Mouse (Mus musculus): ENCODE results near the gene Arhgap20. TPM values are rescaled to one million over a fixed set of nuclear protein-coding genes. Genes with fewer than 3 reads are reported as not detected.

The Arhgap20 gene
- polyA plus RNA-seq, 1 experiment: 14.8 TPM

DNA sequence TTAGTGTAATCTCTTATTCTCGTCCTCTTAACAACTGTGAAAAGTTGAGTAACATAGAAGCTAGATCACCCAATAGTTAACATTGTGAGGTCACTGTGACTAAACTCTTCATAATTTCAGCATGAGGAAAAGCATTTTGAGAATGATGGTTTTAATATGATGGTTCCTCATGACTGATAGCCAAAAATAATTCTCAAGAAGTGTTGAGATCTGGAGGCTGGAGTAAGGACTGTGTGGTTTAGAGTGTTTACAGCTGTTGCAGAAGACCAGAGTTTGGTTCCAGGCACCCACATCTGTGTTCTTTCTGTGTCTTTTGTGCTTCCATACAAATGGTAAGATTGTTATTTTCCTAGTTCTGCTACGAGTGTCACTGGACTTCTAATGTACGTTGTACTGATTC is 42.1 kb downstream of the Arhgap20 start:
- DNase-seq: no peak
- 88% methylated on average over 3 of the region's 3 CpGs for WGBS
- no peak overlapping the region for H3K4me3 ChIP-seq (replicated peaks; ENCODE audit: insufficient read depth, low read depth, low read length)
- no peaks in the 10 kb centered on the region for H3K4me1 ChIP-seq (ENCODE audit: control insufficient read depth, insufficient read depth, low read length)
- no peak overlapping the region for H3K27ac ChIP-seq (ENCODE audit: insufficient read depth, low read length)
- TF ChIP-seq CTCF (IDR thresholded peaks at IDR 0.05; ENCODE audit: borderline replicate concordance, insufficient read depth, low read depth, low read length): no peak
- TF ChIP-seq POLR2A (IDR thresholded peaks at IDR 0.05; ENCODE audit: borderline replicate concordance, insufficient read depth, low read length): no peak
- no peaks in the 10 kb centered on the region for H3K27me3 ChIP-seq (ENCODE audit: control insufficient read depth, insufficient read depth, low read length)

- Histone ChIP-seq H3K27ac (ENCODE audit: insufficient read depth, low read length) (no peak overlapping the region), H3K4me3 (replicated peaks; ENCODE audit: insufficient read depth, low read depth, low read length) (no peak overlapping the region), H3K27me3 (ENCODE audit: control insufficient read depth, insufficient read depth, low read length) (no peaks in the 10 kb centered on the region), H3K4me1 (ENCODE audit: control insufficient read depth, insufficient read depth, low read length) (no peaks in the 10 kb centered on the region)
- 74% methylated on average over 1 of the region's 1 CpGs for WGBS
- no peak for DNase-seq
- TF ChIP-seq CTCF (IDR thresholded peaks at IDR 0.05; ENCODE audit: borderline replicate concordance, insufficient read depth, low read depth, low read length) (no peak), POLR2A (IDR thresholded peaks at IDR 0.05; ENCODE audit: borderline replicate concordance, insufficient read depth, low read length) (no peak)
Measured at GRCm38 (mm10) chr9:51812931-51813330, 47.8 kb downstream of the Arhgap20 start.

DNA sequence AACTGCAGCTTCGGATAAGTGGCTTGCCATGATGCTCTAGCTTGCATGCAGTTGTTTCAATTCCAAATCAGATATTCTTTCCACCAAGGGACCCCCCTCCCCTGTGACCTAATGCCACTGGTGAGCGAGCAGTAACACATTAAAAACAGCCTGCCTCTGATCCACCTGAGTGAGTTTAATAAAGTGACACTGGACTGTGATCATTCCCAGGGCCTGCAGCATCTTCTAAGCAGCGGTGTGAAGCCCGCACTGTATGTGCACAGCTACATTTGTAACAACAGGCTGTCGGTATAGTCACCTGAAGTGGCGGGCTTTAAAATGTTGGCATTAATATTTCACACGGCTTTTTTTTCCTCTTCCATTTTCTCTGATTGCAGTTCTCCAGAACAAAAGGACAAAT is 59.4 kb downstream of the Arhgap20 start:
- DNase-seq: no peak
- Histone ChIP-seq H3K4me1 (ENCODE audit: control insufficient read depth, insufficient read depth, low read length) (no peaks in the 10 kb centered on the region), H3K27ac (ENCODE audit: insufficient read depth, low read length) (no peak overlapping the region), H3K4me3 (replicated peaks; ENCODE audit: insufficient read depth, low read depth, low read length) (no peak overlapping the region), H3K27me3 (ENCODE audit: control insufficient read depth, insufficient read depth, low read length) (no peaks in the 10 kb centered on the region)
- 80% methylated on average over 7 of the region's 7 CpGs for WGBS
- no peak for TF ChIP-seq CTCF (IDR thresholded peaks at IDR 0.05; ENCODE audit: borderline replicate concordance, insufficient read depth, low read depth, low read length)
- no peak for TF ChIP-seq POLR2A (IDR thresholded peaks at IDR 0.05; ENCODE audit: borderline replicate concordance, insufficient read depth, low read length)

DNA sequence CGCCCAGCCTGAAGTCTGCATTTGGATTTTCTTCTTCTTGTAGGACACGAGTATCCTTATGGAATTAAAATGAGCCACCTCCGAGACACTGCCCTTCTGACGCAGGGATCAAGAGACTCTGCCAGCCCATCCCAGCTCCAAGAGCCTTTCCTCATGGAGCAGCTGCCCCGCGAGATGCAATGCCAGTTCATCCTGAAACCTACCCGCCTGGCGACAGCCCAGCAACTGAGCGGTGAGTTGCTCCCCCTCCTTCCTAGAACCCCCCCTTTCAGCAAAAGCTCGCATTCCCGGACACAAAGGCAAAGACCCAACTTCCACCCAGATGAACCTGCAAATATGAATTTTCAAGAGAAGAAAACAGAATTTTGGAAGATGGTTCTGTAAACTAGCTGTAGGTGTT is 66.5 kb downstream of the Arhgap20 start:
- Histone ChIP-seq H3K4me1 (ENCODE audit: control insufficient read depth, insufficient read depth, low read length) (no peaks in the 10 kb centered on the region), H3K27me3 (ENCODE audit: control insufficient read depth, insufficient read depth, low read length) (no peaks in the 10 kb centered on the region), H3K4me3 (replicated peaks; ENCODE audit: insufficient read depth, low read depth, low read length) (no peak overlapping the region), H3K27ac (ENCODE audit: insufficient read depth, low read length) (no peak overlapping the region)
- no peak for TF ChIP-seq CTCF (IDR thresholded peaks at IDR 0.05; ENCODE audit: borderline replicate concordance, insufficient read depth, low read depth, low read length)
- TF ChIP-seq POLR2A (IDR thresholded peaks at IDR 0.05; ENCODE audit: borderline replicate concordance, insufficient read depth, low read length): no peak
- DNase-seq: peak; percentile 18 to 19
- 29% methylated on average over 11 of the region's 11 CpGs for WGBS

DNA sequence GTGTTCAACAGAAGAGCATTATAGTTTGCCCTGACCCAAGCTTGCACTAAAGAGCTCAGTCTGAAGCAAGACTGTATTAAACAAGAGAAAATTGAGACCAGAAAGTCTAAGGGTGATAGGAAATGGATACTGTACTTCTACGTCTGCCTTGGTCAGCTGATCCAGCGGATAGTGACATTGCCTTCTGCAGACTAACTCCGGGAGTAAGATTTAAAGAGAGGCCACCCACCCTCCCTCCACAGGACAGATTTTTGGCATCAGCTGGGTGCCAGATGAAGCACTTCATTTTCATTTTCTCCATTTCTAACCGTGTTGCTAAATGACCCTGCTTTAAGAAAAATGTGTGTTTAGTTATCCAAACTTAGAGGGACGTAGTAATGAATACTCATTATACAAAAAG is 67.2 kb downstream of the Arhgap20 start:
- 63% methylated on average over 5 of the region's 5 CpGs for WGBS

DNA sequence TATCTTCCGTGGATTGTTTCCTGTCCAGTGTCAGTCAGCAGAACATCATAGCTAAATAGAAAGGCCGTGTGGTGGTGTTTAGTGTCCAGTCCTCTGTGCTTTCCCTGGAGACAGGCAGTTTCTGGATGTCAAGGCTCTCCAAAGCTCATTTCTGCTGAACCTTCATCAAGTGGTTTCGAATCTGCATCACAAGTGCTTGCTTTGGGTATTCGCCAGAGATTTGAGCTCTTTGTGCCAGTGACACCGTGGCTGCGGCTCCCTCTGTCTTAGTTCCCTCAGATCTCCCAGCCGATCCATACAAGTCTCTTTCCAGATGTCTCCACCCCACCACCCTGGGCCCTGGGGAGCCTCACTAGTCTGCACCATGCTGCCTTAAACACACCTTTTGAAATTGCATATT is 72.6 kb downstream of the Arhgap20 start:
- no peak for DNase-seq
- Histone ChIP-seq H3K4me1 (ENCODE audit: control insufficient read depth, insufficient read depth, low read length) (no peaks in the 10 kb centered on the region), H3K27me3 (ENCODE audit: control insufficient read depth, insufficient read depth, low read length) (no peaks in the 10 kb centered on the region), H3K4me3 (replicated peaks; ENCODE audit: insufficient read depth, low read depth, low read length) (no peak overlapping the region), H3K27ac (ENCODE audit: insufficient read depth, low read length) (no peak overlapping the region)
- 36% methylated on average over 7 of the region's 7 CpGs for WGBS
- TF ChIP-seq POLR2A (IDR thresholded peaks at IDR 0.05; ENCODE audit: borderline replicate concordance, insufficient read depth, low read length) (no peak), CTCF (IDR thresholded peaks at IDR 0.05; ENCODE audit: borderline replicate concordance, insufficient read depth, low read depth, low read length) (no peak)

More for the DNA sequence above, 67.2 kb downstream of the Arhgap20 start:
- Histone ChIP-seq H3K27me3 (ENCODE audit: control insufficient read depth, insufficient read depth, low read length) (no peaks in the 10 kb centered on the region), H3K4me3 (replicated peaks; ENCODE audit: insufficient read depth, low read depth, low read length) (no peak overlapping the region), H3K4me1 (ENCODE audit: control insufficient read depth, insufficient read depth, low read length) (no peaks in the 10 kb centered on the region), H3K27ac (ENCODE audit: insufficient read depth, low read length) (no peak overlapping the region)
- TF ChIP-seq POLR2A (IDR thresholded peaks at IDR 0.05; ENCODE audit: borderline replicate concordance, insufficient read depth, low read length) (no peak), CTCF (IDR thresholded peaks at IDR 0.05; ENCODE audit: borderline replicate concordance, insufficient read depth, low read depth, low read length) (no peak)
- no peak for DNase-seq

DNA sequence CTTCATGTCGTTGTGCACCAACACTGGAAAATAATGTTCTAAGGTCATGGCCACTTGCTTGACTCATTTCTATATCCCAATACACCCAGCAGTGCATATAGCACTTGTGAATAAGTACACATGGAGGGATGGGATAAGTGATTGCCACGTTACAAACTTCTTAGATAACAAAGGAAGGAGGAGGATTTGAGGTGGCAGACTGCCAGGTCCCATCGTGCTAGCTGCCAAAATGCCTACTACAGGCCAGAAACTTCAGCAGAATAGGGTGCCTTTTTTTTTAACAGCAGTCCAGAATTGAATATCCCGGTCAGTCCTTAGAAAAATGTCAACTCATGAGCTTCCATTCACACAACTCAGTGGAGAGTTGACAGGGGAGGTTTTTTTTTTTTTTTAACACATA is 78.1 kb downstream of the Arhgap20 start:
- Histone ChIP-seq H3K27me3 (ENCODE audit: control insufficient read depth, insufficient read depth, low read length) (no peaks in the 10 kb centered on the region), H3K4me3 (replicated peaks; ENCODE audit: insufficient read depth, low read depth, low read length) (no peak overlapping the region), H3K4me1 (ENCODE audit: control insufficient read depth, insufficient read depth, low read length) (no peaks in the 10 kb centered on the region), H3K27ac (ENCODE audit: insufficient read depth, low read length) (no peak overlapping the region)
- DNase-seq: peak in 1 of 2 experiments; percentile 13
- no peak for TF ChIP-seq CTCF (IDR thresholded peaks at IDR 0.05; ENCODE audit: borderline replicate concordance, insufficient read depth, low read depth, low read length)
- TF ChIP-seq POLR2A (IDR thresholded peaks at IDR 0.05; ENCODE audit: borderline replicate concordance, insufficient read depth, low read length): no peak
- 22% methylated on average over 4 of the region's 4 CpGs for WGBS

- WGBS: 94% methylated on average over 10 of the region's 10 CpGs
- Histone ChIP-seq H3K4me1 (ENCODE audit: control insufficient read depth, insufficient read depth, low read length) (no peaks in the 10 kb centered on the region), H3K27me3 (ENCODE audit: control insufficient read depth, insufficient read depth, low read length) (no peaks in the 10 kb centered on the region), H3K27ac (ENCODE audit: insufficient read depth, low read length) (no peak overlapping the region), H3K4me3 (replicated peaks; ENCODE audit: insufficient read depth, low read depth, low read length) (no peak overlapping the region)
- no peak for DNase-seq
- TF ChIP-seq CTCF (IDR thresholded peaks at IDR 0.05; ENCODE audit: borderline replicate concordance, insufficient read depth, low read depth, low read length): no peak
- no peak for TF ChIP-seq POLR2A (IDR thresholded peaks at IDR 0.05; ENCODE audit: borderline replicate concordance, insufficient read depth, low read length)
Measured at GRCm38 (mm10) chr9:51845796-51846195, 80.7 kb downstream of the Arhgap20 start.

Data from cerebellum, adult 2 months (tissue).